Mouse (Mus musculus): ENCODE measurements around the gene Epha7. TPM values are rescaled to one million over a fixed set of nuclear protein-coding genes. Genes with fewer than 3 reads are reported as not detected.

The Epha7 gene
- total RNA-seq, 2 experiments from 2014 or later, result 2.0 to 2.7 TPM

DNA sequence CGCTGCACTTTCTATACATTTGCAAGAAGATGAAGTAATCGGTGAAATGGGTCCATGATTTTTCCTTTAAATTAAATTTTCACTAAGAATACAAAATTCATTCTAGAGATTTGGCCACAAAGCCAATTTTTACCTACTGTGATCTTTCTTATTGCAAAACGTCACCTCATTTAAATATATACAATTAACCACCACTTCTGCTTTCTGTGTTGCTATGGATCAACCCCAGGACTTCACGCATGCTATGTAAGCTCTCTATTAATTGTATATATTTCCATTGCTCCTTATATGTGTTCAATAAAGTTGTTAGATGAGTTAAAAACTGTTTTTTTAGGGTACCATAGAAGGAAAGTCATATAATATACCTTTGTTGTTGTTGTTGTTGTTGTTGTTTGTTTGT, 86.4 kb downstream of the Epha7 start:
- no peak for DNase-seq (ENCODE audit: low spot score)

GRCm38 (mm10) chr4:28899783-28900182, 86.9 kb downstream of the Epha7 start:
- no peak for DNase-seq (ENCODE audit: low spot score)

- no peak for DNase-seq (ENCODE audit: low spot score)
Observed at GRCm38 (mm10) chr4:28901496-28901895, 88.6 kb downstream of the Epha7 start.

DNA sequence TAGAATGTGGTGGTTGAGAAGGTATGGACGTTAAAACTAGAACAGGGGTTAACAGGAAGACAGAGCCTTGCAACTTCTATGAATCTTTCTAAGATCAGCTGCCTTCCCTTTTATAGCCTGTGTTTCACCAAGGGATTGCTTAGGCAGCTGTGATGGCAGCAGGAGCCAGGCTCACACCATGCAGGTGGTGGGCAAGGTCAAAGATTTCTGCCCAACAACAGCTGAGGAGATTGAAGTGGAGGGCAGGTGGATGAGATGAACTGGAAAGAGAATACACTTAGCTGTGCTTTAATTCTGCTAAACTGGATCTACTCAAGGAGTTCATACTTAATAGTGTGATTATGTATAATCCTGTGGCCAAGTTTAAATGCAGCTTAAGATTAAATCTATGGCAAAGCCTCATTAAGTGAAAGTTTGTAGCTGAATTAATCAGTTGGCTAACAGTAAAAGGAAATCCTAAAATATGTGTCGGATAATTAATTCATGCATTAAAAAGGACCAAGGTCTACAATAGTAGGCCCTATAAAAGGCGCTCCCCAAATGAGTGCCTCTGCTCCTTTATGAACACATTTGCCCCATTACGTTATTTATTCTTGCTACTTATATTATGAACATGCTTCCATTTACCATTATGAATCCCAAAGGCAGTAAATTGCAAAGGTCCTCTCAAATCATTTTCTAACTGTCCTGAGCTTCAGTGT, 89.2 kb downstream of the Epha7 start:
- no peak for DNase-seq (ENCODE audit: low spot score)

DNA sequence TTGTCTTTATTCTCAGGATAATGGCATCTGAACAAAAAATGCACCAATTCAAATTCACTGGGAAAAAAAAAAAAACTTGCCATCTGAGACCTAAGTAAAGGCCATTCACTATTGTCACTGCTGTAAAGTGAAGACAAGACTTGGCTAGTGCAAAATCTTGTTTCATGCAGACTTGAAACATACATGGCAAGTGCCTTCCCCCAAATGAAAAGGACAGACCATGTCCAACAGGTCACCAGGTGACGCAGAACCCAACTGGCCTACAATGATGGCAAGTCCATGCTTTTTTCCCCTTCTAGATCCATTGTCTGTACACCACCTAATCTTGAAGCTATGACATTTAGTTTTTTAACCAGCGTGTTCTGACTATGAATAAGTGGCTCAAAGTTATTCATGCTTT, 94.1 kb downstream of the Epha7 start:
- no peak for DNase-seq (ENCODE audit: low spot score)

DNA sequence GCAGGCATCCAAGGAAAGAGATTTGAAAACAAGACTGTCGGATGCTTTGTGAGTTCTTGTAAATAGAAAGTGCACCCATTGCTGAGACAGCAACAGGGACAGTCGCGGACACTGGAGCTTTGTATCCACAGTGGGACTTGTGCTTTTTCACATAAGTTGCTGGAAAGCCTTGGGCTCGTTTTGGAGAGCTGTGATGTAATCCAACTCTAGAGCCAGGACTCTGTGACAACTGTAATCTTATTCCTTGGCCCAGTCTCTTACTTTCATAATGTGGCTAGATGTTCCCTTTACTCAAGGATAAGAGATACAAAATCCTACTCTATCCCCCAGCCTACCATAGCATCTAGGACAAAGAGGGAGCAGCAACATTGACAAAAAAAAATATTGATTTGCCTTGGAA, 97.2 kb downstream of the Epha7 start:
- DNase-seq (ENCODE audit: low spot score), result no peak

GRCm38 (mm10) chr4:28912028-28912427, 99.1 kb downstream of the Epha7 start:
- DNase-seq (ENCODE audit: low spot score), result no peak

- no peak for DNase-seq (ENCODE audit: low spot score)
Observed at GRCm38 (mm10) chr4:28913613-28914012, 100.7 kb downstream of the Epha7 start.

GRCm38 (mm10) chr4:28920645-28921044, 107.7 kb downstream of the Epha7 start:
- no peak for DNase-seq (ENCODE audit: low spot score)

DNA sequence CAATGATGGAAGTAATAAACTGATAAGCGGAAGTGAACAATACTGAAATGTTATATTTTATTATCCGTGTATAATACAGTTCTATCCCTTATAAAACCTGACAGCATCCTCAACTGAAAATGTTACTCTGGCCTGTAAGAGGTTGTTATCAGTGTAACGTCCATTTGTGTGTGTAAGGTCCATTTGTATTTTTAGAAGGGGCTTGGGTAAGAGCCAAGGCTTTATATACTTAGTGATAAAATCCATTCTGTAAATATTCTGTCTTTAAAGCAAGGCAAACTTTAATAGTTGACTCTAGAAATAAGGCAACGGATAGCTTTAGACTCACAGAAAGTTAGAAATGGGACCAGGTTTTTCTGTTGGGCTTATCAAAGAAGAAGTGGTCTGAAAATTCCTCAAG, 113.1 kb downstream of the Epha7 start:
- no peak for DNase-seq (ENCODE audit: low spot score)

DNA sequence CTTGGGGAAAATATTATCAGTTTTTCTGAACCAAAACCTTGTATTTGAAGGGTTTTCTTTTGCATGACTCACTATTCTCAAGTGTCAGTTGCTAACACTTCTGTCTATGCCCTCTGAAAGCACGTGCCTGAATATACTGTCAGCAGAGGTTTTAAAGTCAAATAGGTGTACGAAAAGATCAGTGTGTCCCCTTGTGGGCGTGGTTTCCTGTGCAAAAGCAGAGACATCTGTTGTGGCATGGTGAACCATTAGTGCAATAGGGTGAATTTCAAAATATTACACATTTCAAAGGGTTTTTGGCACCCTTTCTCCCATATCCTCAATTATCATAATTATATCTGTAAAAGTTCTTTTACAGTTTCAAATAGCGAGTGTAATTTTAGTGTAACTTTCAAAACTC, 120.5 kb downstream of the Epha7 start:
- DNase-seq (ENCODE audit: low spot score), result no peak

DNA sequence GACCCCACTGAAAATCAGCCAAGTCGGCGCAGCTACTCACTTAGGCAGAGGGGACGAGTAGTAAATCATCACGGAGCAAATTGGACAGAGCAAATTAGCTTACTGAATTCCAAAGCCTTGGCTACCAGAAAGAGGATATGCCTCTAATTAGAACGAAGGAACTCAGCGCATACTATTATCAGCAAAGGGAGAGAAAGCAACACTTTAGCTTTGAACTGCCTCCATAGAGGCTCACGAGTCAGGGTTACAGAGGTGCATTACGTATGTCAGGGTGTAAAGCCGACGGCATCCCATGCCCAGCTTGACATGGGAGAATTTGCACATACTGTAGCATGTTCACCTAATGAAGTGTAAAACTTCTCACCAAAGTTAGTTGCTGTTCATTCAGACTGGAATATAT, 121.9 kb downstream of the Epha7 start:
- DNase-seq (ENCODE audit: low spot score), result no peak

- DNase-seq (ENCODE audit: low spot score), result no peak
Observed at GRCm38 (mm10) chr4:28935567-28935966, 122.6 kb downstream of the Epha7 start.

GRCm38 (mm10) chr4:28940710-28941109, 127.8 kb downstream of the Epha7 start:
- no peak for DNase-seq (ENCODE audit: low spot score)

DNA sequence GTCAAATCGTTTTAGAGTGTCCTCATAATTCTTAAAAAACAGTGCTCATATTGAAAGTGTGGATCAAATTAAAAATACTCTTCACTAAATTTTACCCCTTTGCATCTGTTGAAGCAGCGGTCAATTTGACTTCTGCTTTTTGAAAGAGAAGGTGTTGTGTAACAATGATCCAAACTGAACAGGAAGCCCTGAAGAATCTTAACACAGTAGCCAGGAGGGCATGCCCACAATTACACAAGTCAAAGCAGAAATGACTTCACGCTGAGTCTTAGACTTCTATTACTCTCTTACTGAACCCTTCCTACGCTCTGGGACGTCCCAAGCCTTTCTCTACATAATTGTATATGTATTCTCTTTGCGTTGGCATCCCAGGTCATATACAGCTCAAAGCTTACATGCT, 131.3 kb downstream of the Epha7 start:
- DNase-seq (ENCODE audit: low spot score), result no peak

- no peak for DNase-seq (ENCODE audit: low spot score)
Observed at GRCm38 (mm10) chr4:28960889-28961560, 148.1 kb downstream of the Epha7 start.

- no peak for DNase-seq (ENCODE audit: low spot score)
Observed at GRCm38 (mm10) chr4:28967584-28968315, 154.8 kb downstream of the Epha7 start.

GRCm38 (mm10) chr4:28998462-28999286, 185.7 kb downstream of the Epha7 start:
- no peak for DNase-seq (ENCODE audit: low spot score)

DNA sequence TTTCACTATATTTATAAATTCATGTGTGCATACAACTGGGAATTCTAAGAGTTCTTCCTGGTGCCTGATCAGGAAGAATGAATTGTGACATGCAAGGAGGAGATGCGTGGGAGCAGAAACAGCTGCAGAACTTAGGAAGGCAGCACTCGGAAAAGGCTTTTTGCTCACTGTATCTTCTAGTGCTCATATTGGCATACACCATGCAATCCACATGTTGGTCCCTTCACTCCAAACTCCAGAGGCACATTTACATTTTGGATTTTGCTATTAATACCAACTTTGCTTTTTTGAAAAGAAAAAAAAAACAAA, 186.3 kb downstream of the Epha7 start:
- no peak for DNase-seq (ENCODE audit: low spot score)

GRCm38 (mm10) chr4:29010333-29010732, 197.4 kb downstream of the Epha7 start:
- no peak for DNase-seq (ENCODE audit: low spot score)

Data from gastrocnemius, adult 18-20 months (tissue).